Mouse (Mus musculus): ENCODE measurements around the gene Evi2a. TPM values are rescaled to one million over a fixed set of nuclear protein-coding genes. Genes with fewer than 3 reads are reported as not detected.

Gene Evi2a
- polyA plus RNA-seq, 1 experiment = not detected

- no peak overlapping the region for H3K27ac ChIP-seq (ENCODE audit: insufficient read depth, low read depth, low read length)
- no peak overlapping the region for H3K4me3 ChIP-seq (ENCODE audit: insufficient read depth, low read depth, low read length)
- TF ChIP-seq CTCF (IDR thresholded peaks at IDR 0.05; ENCODE audit: insufficient read depth, low read depth, low read length) (no peak), POLR2A (IDR thresholded peaks at IDR 0.05; ENCODE audit: insufficient read depth, low read depth, low read length) (no peak)
- WGBS = 89% methylated on average over 1 of the region's 1 CpGs
- H3K4me1 ChIP-seq (ENCODE audit: control insufficient read depth, insufficient read depth, low read length) = no peaks in the 10 kb centered on the region
Measured at GRCm38 (mm10) chr11:79552622-79553021, 22.2 kb upstream of the Evi2a start.

GRCm38 (mm10) chr11:79536293-79536692 is 5.9 kb upstream of the Evi2a start:
- Histone ChIP-seq H3K4me3 (ENCODE audit: insufficient read depth, low read depth, low read length) (no peak overlapping the region), H3K27ac (ENCODE audit: insufficient read depth, low read depth, low read length) (no peak overlapping the region), H3K4me1 (ENCODE audit: control insufficient read depth, insufficient read depth, low read length) (peaks cover 10% of the 10 kb centered on the region)
- TF ChIP-seq CTCF (IDR thresholded peaks at IDR 0.05; ENCODE audit: insufficient read depth, low read depth, low read length) = no peak
- TF ChIP-seq POLR2A (IDR thresholded peaks at IDR 0.05; ENCODE audit: insufficient read depth, low read depth, low read length) = no peak
- WGBS = 100% methylated on average over 3 of the region's 3 CpGs

- 92% methylated on average over 4 of the region's 4 CpGs for WGBS
- no peak for TF ChIP-seq POLR2A (IDR thresholded peaks at IDR 0.05; ENCODE audit: insufficient read depth, low read depth, low read length)
- no peak for TF ChIP-seq CTCF (IDR thresholded peaks at IDR 0.05; ENCODE audit: insufficient read depth, low read depth, low read length)
- H3K4me3 ChIP-seq (ENCODE audit: insufficient read depth, low read depth, low read length) = no peak overlapping the region
Measured at GRCm38 (mm10) chr11:79535554-79535953, 5.1 kb upstream of the Evi2a start.

GRCm38 (mm10) chr11:79533950-79534690 is 3.7 kb upstream of the Evi2a start:
- Histone ChIP-seq H3K4me1 (ENCODE audit: control insufficient read depth, insufficient read depth, low read length) (peaks cover 10% of the 10 kb centered on the region), H3K4me3 (ENCODE audit: insufficient read depth, low read depth, low read length) (no peak overlapping the region), H3K27ac (ENCODE audit: insufficient read depth, low read depth, low read length) (no peak overlapping the region)
- 53% methylated on average over 8 of the region's 8 CpGs for WGBS
- TF ChIP-seq CTCF (IDR thresholded peaks at IDR 0.05; ENCODE audit: insufficient read depth, low read depth, low read length) (no peak), POLR2A (IDR thresholded peaks at IDR 0.05; ENCODE audit: insufficient read depth, low read depth, low read length) (no peak)

More at GRCm38 (mm10) chr11:79535554-79535953, 5.1 kb upstream of the Evi2a start:
- peaks cover 10% of the 10 kb centered on the region for H3K4me1 ChIP-seq (ENCODE audit: control insufficient read depth, insufficient read depth, low read length)
- H3K27ac ChIP-seq (ENCODE audit: insufficient read depth, low read depth, low read length) = no peak overlapping the region

- Histone ChIP-seq H3K4me3 (ENCODE audit: insufficient read depth, low read depth, low read length) (no peak overlapping the region), H3K27ac (ENCODE audit: insufficient read depth, low read depth, low read length) (no peak overlapping the region), H3K4me1 (ENCODE audit: control insufficient read depth, insufficient read depth, low read length) (peaks cover 10% of the 10 kb centered on the region)
- TF ChIP-seq CTCF (IDR thresholded peaks at IDR 0.05; ENCODE audit: insufficient read depth, low read depth, low read length) (no peak), POLR2A (IDR thresholded peaks at IDR 0.05; ENCODE audit: insufficient read depth, low read depth, low read length) (no peak)
- 92% methylated on average over 6 of the region's 6 CpGs for WGBS
Measured at GRCm38 (mm10) chr11:79533311-79533710, 2.9 kb upstream of the Evi2a start.

GRCm38 (mm10) chr11:79531485-79531884 is 1.1 kb upstream of the Evi2a start:
- Histone ChIP-seq H3K4me3 (ENCODE audit: insufficient read depth, low read depth, low read length) (no peak overlapping the region), H3K27ac (ENCODE audit: insufficient read depth, low read depth, low read length) (no peak overlapping the region), H3K4me1 (ENCODE audit: control insufficient read depth, insufficient read depth, low read length) (peaks cover 17% of the 10 kb centered on the region)
- 95% methylated on average over 4 of the region's 4 CpGs for WGBS
- TF ChIP-seq CTCF (IDR thresholded peaks at IDR 0.05; ENCODE audit: insufficient read depth, low read depth, low read length) (no peak), POLR2A (IDR thresholded peaks at IDR 0.05; ENCODE audit: insufficient read depth, low read depth, low read length) (no peak)

- Histone ChIP-seq H3K4me3 (ENCODE audit: insufficient read depth, low read depth, low read length) (no peak overlapping the region), H3K4me1 (ENCODE audit: control insufficient read depth, insufficient read depth, low read length) (peaks cover 17% of the 10 kb centered on the region), H3K27ac (ENCODE audit: insufficient read depth, low read depth, low read length) (no peak overlapping the region)
- WGBS = 86% methylated on average over 11 of the region's 11 CpGs
- TF ChIP-seq CTCF (IDR thresholded peaks at IDR 0.05; ENCODE audit: insufficient read depth, low read depth, low read length) = no peak
- TF ChIP-seq POLR2A (IDR thresholded peaks at IDR 0.05; ENCODE audit: insufficient read depth, low read depth, low read length) = no peak
Measured at GRCm38 (mm10) chr11:79530774-79531173, 365 bp upstream of the Evi2a start.

GRCm38 (mm10) chr11:79529736-79530135 is 673 bp downstream of the Evi2a start:
- H3K4me3 ChIP-seq (ENCODE audit: insufficient read depth, low read depth, low read length) = no peak overlapping the region
- H3K4me1 ChIP-seq (ENCODE audit: control insufficient read depth, insufficient read depth, low read length) = peaks cover 17% of the 10 kb centered on the region
- H3K27ac ChIP-seq (ENCODE audit: insufficient read depth, low read depth, low read length) = no peak overlapping the region
- 73% methylated on average over 2 of the region's 2 CpGs for WGBS
- TF ChIP-seq CTCF (IDR thresholded peaks at IDR 0.05; ENCODE audit: insufficient read depth, low read depth, low read length) = no peak
- TF ChIP-seq POLR2A (IDR thresholded peaks at IDR 0.05; ENCODE audit: insufficient read depth, low read depth, low read length) = no peak

GRCm38 (mm10) chr11:79529226-79529625 is 1.2 kb downstream of the Evi2a start:
- WGBS = 95% methylated on average over 6 of the region's 6 CpGs
- TF ChIP-seq CTCF (IDR thresholded peaks at IDR 0.05; ENCODE audit: insufficient read depth, low read depth, low read length) (no peak), POLR2A (IDR thresholded peaks at IDR 0.05; ENCODE audit: insufficient read depth, low read depth, low read length) (no peak)
- H3K4me3 ChIP-seq (ENCODE audit: insufficient read depth, low read depth, low read length) = no peak overlapping the region
- H3K4me1 ChIP-seq (ENCODE audit: control insufficient read depth, insufficient read depth, low read length) = peaks cover 16% of the 10 kb centered on the region
- H3K27ac ChIP-seq (ENCODE audit: insufficient read depth, low read depth, low read length) = no peak overlapping the region

Data from olfactory bulb, adult 2 months (tissue).